Mouse (Mus musculus) heart, postnatal 0 days (tissue): ENCODE measurements around the gene Hpse2. TPM values are rescaled to one million over a fixed set of nuclear protein-coding genes. Genes with fewer than 3 reads are reported as not detected.
"Not testable (repeated sequence)": the region's sequence is repeated elsewhere in the genome, so short reads cannot be mapped to it uniquely, and the experiment has no call there.

Experiments used
- ATAC-seq: fragments of 200-750 bp; cut with Nextera tagmentation; 2 replicates; pipeline ENCODE4 v1.8.0; 2017; ENCODE audit warnings: low read depth, moderate number of reproducible peaks, moderate library complexity; ENCODE audit not compliant: insufficient read depth
- DNase-seq: peaks from one replicate; pipeline ENCODE4 v3.0.0-alpha.2; 2016; ENCODE audit warnings: low spot score
- H3K27ac ChIP-seq: fragments of 300-500 bp; sonication (generic); 2 replicates; pipeline ENCODE4 v1.5.1; 2014; ENCODE audit warnings: low read depth, mild to moderate bottlenecking
- H3K27me3 ChIP-seq: fragments of 300-500 bp; sonication (generic); 2 replicates; pipeline ENCODE4 v1.6.1; 2014; ENCODE audit warnings: low read length, mixed read lengths; ENCODE audit not compliant: control insufficient read depth, insufficient read depth
- H3K36me3 ChIP-seq: fragments of 300-500 bp; sonication (generic); replicated peaks from 2 replicates; pipeline ENCODE4 v1.6.1; 2014; ENCODE audit warnings: low read length, mixed read lengths; ENCODE audit not compliant: control insufficient read depth, insufficient read depth
- H3K4me1 ChIP-seq: fragments of 300-500 bp; sonication (generic); 2 replicates; pipeline ENCODE4 v1.6.1; 2014; ENCODE audit warnings: antibody characterized with exemption; ENCODE audit not compliant: control insufficient read depth, insufficient read depth
- H3K4me2 ChIP-seq: fragments of 300-500 bp; sonication (generic); 2 replicates; pipeline ENCODE4 v1.6.1; 2014; ENCODE audit warnings: low read depth, mild to moderate bottlenecking, low read length, moderate library complexity
- H3K4me3 ChIP-seq: fragments of 300-500 bp; sonication (generic); 2 replicates; pipeline ENCODE4 v1.5.1; 2014; ENCODE audit warnings: low read depth, low read length
- H3K9ac ChIP-seq: fragments of 300-500 bp; sonication (generic); replicated peaks from 2 replicates; pipeline ENCODE4 v1.6.1; 2014; ENCODE audit warnings: low read depth, low read length, mixed read lengths
- H3K9me3 ChIP-seq: fragments of 300-500 bp; sonication (generic); replicated peaks from 2 replicates; pipeline ENCODE4 v1.6.1; 2016; ENCODE audit warnings: low read length; ENCODE audit not compliant: control insufficient read depth
- CTCF ChIP-seq: IDR thresholded peaks from 2 replicates; pipeline ENCODE4 v1.5.1; 2016; ENCODE audit warnings: antibody characterized with exemption, control low read depth, low read depth
- EP300 ChIP-seq: IDR thresholded peaks from 2 replicates; pipeline ENCODE4 v1.6.1; 2016; ENCODE audit warnings: antibody characterized with exemption, low read depth
- WGBS: fragments of 180-500 bp; shearing (Covaris S2); extraction: QIAGEN DNeasy Blood & Tissue Kit; methylation state at CpG from one replicate; pipeline ENCODE4 v1.1.7; 2014; 5-methylcytosine and 5-hydroxymethylcytosine counted together
- polyA plus RNA-seq: library from polyadenylated mRNA; unstranded; fragments of >200 nt; fragmentation: Nextera tagmentation; extraction: Ambion mirVana; gene quantifications from 2 replicates; pipeline ENCODE4 v1.2.1, GENCODE M21; 2015
- total RNA-seq: library from RNA; depleted of rRNA; stranded (reverse); fragments of >200 nt; gene quantifications from 2 replicates; pipeline ENCODE4 v1.2.3, GENCODE M21; 2014; ENCODE audit warnings: low replicate concordance

Gene Hpse2
- total and polyA plus RNA-seq, 2 experiments from 2014 or later, result 0.45 to 0.69 TPM

- peaks cover 5% of the 10 kb centered on the region; the same call in 1 of the 2 replicates for H3K4me1 ChIP-seq
- ATAC-seq, result no peak
- peak overlapping the region; percentile 38 for H3K4me3 ChIP-seq
- H3K4me2 ChIP-seq, result peak overlapping the region; percentile 59
- WGBS, result 1% methylated on average over 25 of the region's 25 CpGs
- peaks cover 66% of the 10 kb centered on the region for H3K27me3 ChIP-seq
- H3K9me3 ChIP-seq, result no peaks in the 10 kb centered on the region
- no peaks in the 10 kb centered on the region for H3K36me3 ChIP-seq
- no peak for DNase-seq
- H3K9ac ChIP-seq, result no peak overlapping the region
- TF ChIP-seq EP300 (no peak), CTCF (no peak)
- H3K27ac ChIP-seq, result no peak overlapping the region
Measured at GRCm38 (mm10) chr19:43384978-43385431, 3.1 kb downstream of the Hpse2 start.

GRCm38 (mm10) chr19:43384346-43384977, 3.7 kb downstream of the Hpse2 start:
- no peak for ATAC-seq
- Histone ChIP-seq H3K4me3 (peak overlapping the region; percentile 38), H3K27ac (no peak overlapping the region), H3K9ac (no peak overlapping the region), H3K9me3 (no peaks in the 10 kb centered on the region), H3K36me3 (no peaks in the 10 kb centered on the region), H3K27me3 (peaks cover 66% of the 10 kb centered on the region), H3K4me1 (peaks cover 5% of the 10 kb centered on the region; the same call in 1 of the 2 replicates), H3K4me2 (peak overlapping the region; percentile 59)
- WGBS, result 9% methylated on average over 19 of the region's 19 CpGs
- DNase-seq, result no peak
- no peak for TF ChIP-seq CTCF
- TF ChIP-seq EP300, result no peak

- Histone ChIP-seq H3K9me3 (no peaks in the 10 kb centered on the region), H3K4me3 (no peak overlapping the region), H3K27ac (no peak overlapping the region), H3K4me1 (no peaks in the 10 kb centered on the region), H3K27me3 (no peaks in the 10 kb centered on the region), H3K36me3 (no peaks in the 10 kb centered on the region), H3K9ac (no peak overlapping the region), H3K4me2 (no peak overlapping the region)
- WGBS, result 82% methylated on average over 3 of the region's 3 CpGs
- no peak for DNase-seq
- TF ChIP-seq CTCF, result no peak
- TF ChIP-seq EP300, result no peak
- no peak for ATAC-seq
Measured at GRCm38 (mm10) chr19:43358830-43359229, 29.3 kb downstream of the Hpse2 start.

GRCm38 (mm10) chr19:43311125-43311524, 77.0 kb downstream of the Hpse2 start:
- peak; percentile 60 for TF ChIP-seq CTCF
- TF ChIP-seq EP300, result no peak
- no peak overlapping the region for H3K4me3 ChIP-seq
- H3K4me1 ChIP-seq, result no peaks in the 10 kb centered on the region
- H3K36me3 ChIP-seq, result no peaks in the 10 kb centered on the region
- no peak overlapping the region for H3K9ac ChIP-seq
- H3K27ac ChIP-seq, result no peak overlapping the region
- H3K9me3 ChIP-seq, result no peaks in the 10 kb centered on the region
- no peak overlapping the region for H3K4me2 ChIP-seq
- no peaks in the 10 kb centered on the region for H3K27me3 ChIP-seq
- DNase-seq (peak; percentile 34), ATAC-seq (no peak)

GRCm38 (mm10) chr19:43306756-43307155, 81.4 kb downstream of the Hpse2 start:
- Histone ChIP-seq H3K9ac (no peak overlapping the region), H3K36me3 (no peaks in the 10 kb centered on the region), H3K27ac (no peak overlapping the region), H3K27me3 (no peaks in the 10 kb centered on the region), H3K4me2 (no peak overlapping the region), H3K4me3 (no peak overlapping the region), H3K9me3 (no peaks in the 10 kb centered on the region), H3K4me1 (no peaks in the 10 kb centered on the region)
- TF ChIP-seq CTCF, result peak; percentile 31
- no peak for TF ChIP-seq EP300
- ATAC-seq (no peak), DNase-seq (no peak)

- not testable (repeated sequence) for H3K9ac ChIP-seq, H3K4me3 ChIP-seq, H3K36me3 ChIP-seq, H3K4me2 ChIP-seq, H3K27me3 ChIP-seq, H3K27ac ChIP-seq, ATAC-seq, H3K4me1 ChIP-seq, H3K9me3 ChIP-seq, DNase-seq
- WGBS, result 90% methylated on average over 1 of the region's 1 CpGs
Measured at GRCm38 (mm10) chr19:43281336-43281735, 106.8 kb downstream of the Hpse2 start.
